Mouse (Mus musculus) forebrain, embryonic 11.5 days (tissue): ENCODE measurements around the gene Srgap1. TPM values are rescaled to one million over a fixed set of nuclear protein-coding genes. Genes with fewer than 3 reads are reported as not detected.

Experiments used
- ATAC-seq: fragments of 200-750 bp; cut with Nextera tagmentation; replicated peaks from 2 replicates; pipeline ENCODE4 v1.8.0; 2017; ENCODE audit warnings: moderate TSS enrichment; ENCODE audit not compliant: low FRiP score
- DNase-seq: peaks from one replicate; pipeline ENCODE4 v3.0.0-alpha.2; 2017; ENCODE audit warnings: low spot score
- H3K27ac ChIP-seq: fragments of 300-500 bp; sonication (generic); 2 replicates; pipeline ENCODE4 v1.5.1; 2014; ENCODE audit warnings: low read depth, low read length
- H3K27me3 ChIP-seq: fragments of 300-500 bp; sonication (generic); 2 replicates; pipeline ENCODE4 v1.6.1; 2014; ENCODE audit warnings: mild to moderate bottlenecking, low read length, mixed read lengths; ENCODE audit not compliant: control insufficient read depth, insufficient read depth
- H3K36me3 ChIP-seq: fragments of 300-500 bp; sonication (generic); 2 replicates; pipeline ENCODE4 v1.6.1; 2014; ENCODE audit warnings: mild to moderate bottlenecking, low read length, moderate library complexity, mixed read lengths; ENCODE audit not compliant: control insufficient read depth, insufficient read depth
- H3K4me1 ChIP-seq: fragments of 300-500 bp; sonication (generic); replicated peaks from 2 replicates; pipeline ENCODE4 v1.6.1; 2014; ENCODE audit warnings: low read length, mixed read lengths; ENCODE audit not compliant: control insufficient read depth, insufficient read depth
- H3K4me2 ChIP-seq: fragments of 300-500 bp; sonication (generic); 2 replicates; pipeline ENCODE4 v1.6.1; 2014; ENCODE audit warnings: low read depth, mild to moderate bottlenecking, low read length, moderate library complexity, mixed read lengths; ENCODE audit not compliant: severe bottlenecking
- H3K4me3 ChIP-seq: fragments of 300-500 bp; sonication (generic); 2 replicates; pipeline ENCODE4 v1.5.1; 2014; ENCODE audit warnings: low read depth, low read length
- H3K9ac ChIP-seq: fragments of 300-500 bp; sonication (generic); 2 replicates; pipeline ENCODE4 v1.6.1; 2014; ENCODE audit warnings: low read length
- H3K9me3 ChIP-seq: fragments of 300-500 bp; sonication (generic); 2 replicates; pipeline ENCODE4 v1.6.1; 2016; ENCODE audit warnings: low read length, mixed read lengths; ENCODE audit not compliant: control insufficient read depth
- WGBS: fragments of 180-500 bp; shearing (Covaris S2); extraction: QIAGEN DNeasy Blood & Tissue Kit; methylation state at CpG from one replicate; pipeline ENCODE4 v1.1.7; 2014; 5-methylcytosine and 5-hydroxymethylcytosine counted together
- polyA plus RNA-seq: library from polyadenylated mRNA; unstranded; fragments of >200 nt; fragmentation: Nextera tagmentation; extraction: Ambion mirVana; gene quantifications from 2 replicates; pipeline ENCODE4 v1.2.1, GENCODE M21; 2014

Gene Srgap1
- polyA plus RNA-seq, 1 experiment from 2014 or later, result 12.0 TPM

DNA sequence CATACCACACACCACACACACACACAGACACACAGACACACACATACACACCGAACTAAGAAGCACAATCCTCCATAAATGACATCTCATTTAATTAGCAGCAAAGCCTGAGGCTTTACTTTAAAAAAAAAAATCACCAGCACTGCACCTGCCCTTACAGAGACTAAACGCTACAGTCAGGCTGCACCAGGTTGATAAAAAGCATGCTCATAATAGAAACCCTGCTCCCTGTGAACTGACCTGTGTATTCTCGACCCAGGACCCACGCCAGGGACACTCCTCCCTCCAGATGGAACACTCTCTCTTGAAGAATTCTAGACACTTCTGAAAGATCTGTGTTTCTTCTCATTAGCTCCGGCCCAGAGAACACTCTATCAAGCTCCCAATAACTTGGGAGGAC is 52.5 kb downstream of the Srgap1 start:
- WGBS, result 81% methylated on average over 5 of the region's 5 CpGs
- DNase-seq (no peak), ATAC-seq (no peak)
- no peak overlapping the region for H3K9ac ChIP-seq
- no peaks in the 10 kb centered on the region for H3K36me3 ChIP-seq
- H3K4me2 ChIP-seq, result no peak overlapping the region
- H3K4me1 ChIP-seq, result 0 out of 2 replicates have a peak, but pooled peaks cover 2% of the 10 kb centered on the region
- H3K9me3 ChIP-seq, result no peaks in the 10 kb centered on the region
- H3K4me3 ChIP-seq, result no peak overlapping the region
- no peaks in the 10 kb centered on the region for H3K27me3 ChIP-seq
- H3K27ac ChIP-seq, result no peak overlapping the region

DNA sequence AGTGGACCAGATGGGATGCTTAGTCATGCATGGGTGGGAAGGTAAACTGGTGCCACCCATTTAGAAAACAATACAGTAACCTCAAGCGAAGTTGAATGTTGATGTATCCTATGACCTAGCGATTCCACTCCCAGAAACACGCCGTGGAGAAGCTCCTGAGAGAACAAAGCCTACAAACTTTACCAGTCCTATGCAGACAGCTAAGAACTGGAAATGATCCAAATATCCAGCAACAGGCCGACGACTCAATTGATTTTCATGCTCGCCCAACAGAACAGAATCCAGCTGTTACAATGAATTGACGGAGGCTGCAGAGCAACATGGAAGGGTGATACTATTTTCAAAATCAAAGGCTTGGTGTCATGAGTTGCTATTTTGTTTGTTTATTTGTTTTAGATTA is 54.5 kb downstream of the Srgap1 start:
- Histone ChIP-seq H3K9me3 (no peaks in the 10 kb centered on the region), H3K36me3 (no peaks in the 10 kb centered on the region), H3K27me3 (no peaks in the 10 kb centered on the region), H3K27ac (no peak overlapping the region), H3K4me2 (no peak overlapping the region), H3K4me1 (0 out of 2 replicates have a peak, but pooled peaks cover 2% of the 10 kb centered on the region), H3K4me3 (no peak overlapping the region), H3K9ac (no peak overlapping the region)
- 90% methylated on average over 8 of the region's 8 CpGs for WGBS
- ATAC-seq (no peak), DNase-seq (no peak)

GRCm38 (mm10) chr10:121986997-121987396 is 60.1 kb downstream of the Srgap1 start:
- ATAC-seq (no peak), DNase-seq (no peak)
- no peaks in the 10 kb centered on the region for H3K36me3 ChIP-seq
- WGBS, result 75% methylated on average over 4 of the region's 4 CpGs
- H3K9me3 ChIP-seq, result no peaks in the 10 kb centered on the region
- no peaks in the 10 kb centered on the region for H3K27me3 ChIP-seq
- no peak overlapping the region for H3K27ac ChIP-seq
- no peak overlapping the region for H3K4me2 ChIP-seq
- no peak overlapping the region for H3K9ac ChIP-seq
- no peaks in the 10 kb centered on the region for H3K4me1 ChIP-seq
- no peak overlapping the region for H3K4me3 ChIP-seq

- Histone ChIP-seq H3K4me3 (no peak overlapping the region), H3K9me3 (no peaks in the 10 kb centered on the region), H3K9ac (no peak overlapping the region), H3K27ac (no peak overlapping the region), H3K4me1 (no peaks in the 10 kb centered on the region), H3K36me3 (no peaks in the 10 kb centered on the region), H3K4me2 (no peak overlapping the region), H3K27me3 (no peaks in the 10 kb centered on the region)
- DNase-seq (no peak), ATAC-seq (no peak)
- 96% methylated on average over 10 of the region's 10 CpGs for WGBS
Measured at GRCm38 (mm10) chr10:121984887-121985286, 62.2 kb downstream of the Srgap1 start.

GRCm38 (mm10) chr10:121983993-121984610 is 63.0 kb downstream of the Srgap1 start:
- Histone ChIP-seq H3K27ac (no peak overlapping the region), H3K9me3 (no peaks in the 10 kb centered on the region), H3K36me3 (no peaks in the 10 kb centered on the region), H3K4me1 (no peaks in the 10 kb centered on the region), H3K4me2 (no peak overlapping the region), H3K9ac (no peak overlapping the region), H3K27me3 (no peaks in the 10 kb centered on the region), H3K4me3 (no peak overlapping the region)
- ATAC-seq (no peak), DNase-seq (no peak)
- 88% methylated on average over 10 of the region's 10 CpGs for WGBS

GRCm38 (mm10) chr10:121975330-121975729 is 71.8 kb downstream of the Srgap1 start:
- Histone ChIP-seq H3K27ac (no peak overlapping the region), H3K9ac (no peak overlapping the region), H3K27me3 (no peaks in the 10 kb centered on the region), H3K36me3 (no peaks in the 10 kb centered on the region), H3K4me3 (no peak overlapping the region), H3K4me2 (no peak overlapping the region), H3K4me1 (peaks cover 4% of the 10 kb centered on the region; the same call in 1 of the 2 replicates), H3K9me3 (no peaks in the 10 kb centered on the region)
- no peak for ATAC-seq
- DNase-seq, result no peak
- 85% methylated on average over 6 of the region's 6 CpGs for WGBS

- peaks cover 4% of the 10 kb centered on the region; the same call in 1 of the 2 replicates for H3K4me1 ChIP-seq
- H3K27ac ChIP-seq, result no peak overlapping the region
- no peaks in the 10 kb centered on the region for H3K9me3 ChIP-seq
- H3K36me3 ChIP-seq, result no peaks in the 10 kb centered on the region
- DNase-seq (no peak), ATAC-seq (no peak)
- no peak overlapping the region for H3K9ac ChIP-seq
- no peak overlapping the region for H3K4me2 ChIP-seq
- no peak overlapping the region for H3K4me3 ChIP-seq
- 85% methylated on average over 4 of the region's 4 CpGs for WGBS
- no peaks in the 10 kb centered on the region for H3K27me3 ChIP-seq
Measured at GRCm38 (mm10) chr10:121974591-121974990, 72.5 kb downstream of the Srgap1 start.

GRCm38 (mm10) chr10:121973281-121973680 is 73.8 kb downstream of the Srgap1 start:
- H3K4me3 ChIP-seq, result no peak overlapping the region

DNA sequence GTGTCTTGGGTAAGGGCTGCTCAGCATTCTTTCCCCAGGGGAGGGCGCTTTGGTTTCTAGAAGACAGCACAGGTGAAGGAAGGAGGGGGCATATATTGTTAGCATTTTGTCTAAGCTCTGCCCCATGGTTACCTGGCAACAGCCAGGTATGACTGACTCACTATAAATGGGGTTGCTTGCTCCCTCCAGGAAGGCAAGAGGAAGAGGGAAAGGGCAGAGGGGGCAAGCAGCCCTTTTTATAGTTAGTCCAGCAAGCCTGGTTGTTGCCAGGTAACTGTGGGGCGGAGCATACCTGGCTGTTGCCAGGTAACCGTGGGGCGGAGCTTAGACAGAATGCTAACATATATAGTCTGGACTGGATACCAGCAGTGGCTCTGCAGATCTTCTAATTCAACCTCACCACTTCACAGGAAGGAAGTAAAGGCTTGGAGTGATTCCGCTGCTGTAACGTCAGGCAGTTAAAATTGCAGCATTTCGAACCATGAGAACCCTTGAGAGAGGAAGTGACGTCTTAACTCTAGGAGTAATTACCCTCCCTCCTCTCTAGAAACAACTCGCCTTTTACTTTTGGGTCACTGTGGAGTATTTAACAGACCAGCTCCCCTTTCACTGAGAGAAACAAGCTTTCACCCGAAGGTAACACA is 74.7 kb downstream of the Srgap1 start:
- H3K36me3 ChIP-seq, result no peaks in the 10 kb centered on the region
- 90% methylated on average over 10 of the region's 10 CpGs for WGBS
- H3K27me3 ChIP-seq, result no peaks in the 10 kb centered on the region
- no peak overlapping the region for H3K4me2 ChIP-seq
- no peak overlapping the region for H3K9ac ChIP-seq
- peaks cover 4% of the 10 kb centered on the region; the same call in 1 of the 2 replicates for H3K4me1 ChIP-seq
- DNase-seq (no peak), ATAC-seq (no peak)
- H3K27ac ChIP-seq, result no peak overlapping the region
- H3K4me3 ChIP-seq, result no peak overlapping the region
- no peaks in the 10 kb centered on the region for H3K9me3 ChIP-seq

More at GRCm38 (mm10) chr10:121973281-121973680, 73.8 kb downstream of the Srgap1 start:
- peaks cover 4% of the 10 kb centered on the region; the same call in 1 of the 2 replicates for H3K4me1 ChIP-seq
- DNase-seq, result no peak
- no peak overlapping the region for H3K9ac ChIP-seq
- H3K4me2 ChIP-seq, result no peak overlapping the region
- ATAC-seq, result no peak
- no peaks in the 10 kb centered on the region for H3K27me3 ChIP-seq
- 89% methylated on average over 7 of the region's 7 CpGs for WGBS
- H3K27ac ChIP-seq, result no peak overlapping the region
- H3K36me3 ChIP-seq, result no peaks in the 10 kb centered on the region
- no peaks in the 10 kb centered on the region for H3K9me3 ChIP-seq
